Mouse (Mus musculus): Measurements from ENCODE around the gene Mcat. TPM values are rescaled to one million over a fixed set of nuclear protein-coding genes. Genes with fewer than 3 reads are reported as not detected.

Gene Mcat
- polyA plus RNA-seq, 1 experiment from 2014 or later, result 35.9 TPM

DNA sequence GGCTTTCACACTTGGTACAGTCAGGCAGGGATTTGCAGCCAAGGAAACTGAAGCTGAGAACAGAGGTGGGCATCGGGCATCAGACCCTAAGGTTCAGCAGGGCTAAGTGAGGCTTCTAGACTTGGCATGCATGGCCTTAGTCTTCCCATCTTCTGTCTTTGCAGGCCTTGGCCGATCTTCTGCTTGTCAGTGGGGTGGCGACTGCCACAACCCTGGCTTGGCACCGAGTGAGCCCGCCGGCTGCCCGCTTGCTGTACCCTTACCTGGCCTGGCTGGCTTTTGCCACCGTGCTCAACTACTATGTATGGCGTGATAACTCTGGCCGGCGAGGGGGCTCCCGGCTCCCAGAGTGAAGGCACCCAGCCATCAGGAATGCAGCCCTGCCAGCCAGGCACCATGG is 10.0 kb upstream of the Mcat start:
- no peak overlapping the region for H3K9ac ChIP-seq (replicated peaks)
- H3K27ac ChIP-seq, result no peak overlapping the region
- no peaks in the 10 kb centered on the region for H3K27me3 ChIP-seq
- no peak overlapping the region for H3K4me2 ChIP-seq (replicated peaks)
- H3K9me3 ChIP-seq, result no peaks in the 10 kb centered on the region
- ATAC-seq, result no peak
- no peak overlapping the region for H3K4me3 ChIP-seq (replicated peaks)
- peaks cover 44% of the 10 kb centered on the region for H3K36me3 ChIP-seq
- 96% methylated on average over 12 of the region's 12 CpGs for WGBS
- no peaks in the 10 kb centered on the region for H3K4me1 ChIP-seq (replicated peaks)

DNA sequence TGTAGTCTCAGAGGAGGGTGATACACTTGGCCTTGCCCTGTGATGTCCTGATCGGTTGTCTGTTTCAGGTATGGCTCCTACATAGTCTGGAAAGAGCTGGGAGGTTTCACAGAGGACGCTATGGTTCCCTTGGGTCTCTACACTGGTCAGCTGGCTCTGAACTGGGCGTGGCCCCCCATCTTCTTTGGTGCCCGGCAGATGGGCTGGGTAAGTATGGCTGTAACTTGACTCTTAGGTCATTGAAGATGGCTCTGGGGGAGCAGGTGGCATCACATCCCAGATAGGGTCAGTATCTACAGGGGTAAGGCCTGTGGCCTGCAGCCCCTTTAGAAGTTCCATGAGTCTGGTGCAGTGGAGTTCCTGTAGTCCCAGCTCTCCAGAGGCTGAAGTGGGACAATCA is 8.5 kb upstream of the Mcat start:
- Histone ChIP-seq H3K27me3 (no peaks in the 10 kb centered on the region), H3K4me1 (replicated peaks) (no peaks in the 10 kb centered on the region), H3K4me2 (replicated peaks) (no peak overlapping the region), H3K9ac (replicated peaks) (no peak overlapping the region), H3K27ac (no peak overlapping the region), H3K36me3 (peaks cover 29% of the 10 kb centered on the region), H3K4me3 (replicated peaks) (no peak overlapping the region), H3K9me3 (no peaks in the 10 kb centered on the region)
- WGBS, result 89% methylated on average over 4 of the region's 4 CpGs
- peak; percentile 22; the same call in 1 of the 2 replicates for ATAC-seq

GRCm38 (mm10) chr15:83571636-83572035 is 8.0 kb upstream of the Mcat start:
- 93% methylated on average over 5 of the region's 5 CpGs for WGBS
- Histone ChIP-seq H3K9me3 (no peaks in the 10 kb centered on the region), H3K9ac (replicated peaks) (no peak overlapping the region), H3K4me2 (replicated peaks) (no peak overlapping the region), H3K27me3 (no peaks in the 10 kb centered on the region), H3K27ac (no peak overlapping the region), H3K36me3 (peaks cover 24% of the 10 kb centered on the region), H3K4me3 (replicated peaks) (no peak overlapping the region), H3K4me1 (replicated peaks) (no peaks in the 10 kb centered on the region)
- ATAC-seq, result no peak

DNA sequence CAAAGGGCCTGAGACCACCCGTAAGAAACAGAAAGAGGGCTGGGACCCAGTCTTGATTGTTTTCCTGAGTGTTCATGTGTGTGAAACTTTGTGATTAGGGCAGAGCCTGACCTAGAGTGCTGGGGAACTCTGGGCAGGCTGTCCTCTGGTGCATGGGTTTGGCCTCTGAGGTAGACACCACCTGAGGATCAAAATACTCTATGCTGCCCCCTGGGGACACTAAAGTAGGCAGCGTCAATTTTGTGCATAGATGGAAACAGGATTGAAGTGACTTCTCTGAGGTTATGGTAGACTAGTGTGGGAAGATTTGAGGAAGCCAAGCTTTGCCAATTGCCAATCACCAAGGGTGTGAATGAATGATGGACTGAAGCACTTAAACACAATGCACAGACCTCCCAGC is 7.1 kb upstream of the Mcat start:
- Histone ChIP-seq H3K9me3 (no peaks in the 10 kb centered on the region), H3K4me2 (replicated peaks) (no peak overlapping the region), H3K4me3 (replicated peaks) (no peak overlapping the region), H3K36me3 (peaks cover 14% of the 10 kb centered on the region), H3K27ac (no peak overlapping the region), H3K9ac (replicated peaks) (no peak overlapping the region), H3K4me1 (replicated peaks) (no peaks in the 10 kb centered on the region), H3K27me3 (no peaks in the 10 kb centered on the region)
- 68% methylated on average over 2 of the region's 2 CpGs for WGBS
- no peak for ATAC-seq

GRCm38 (mm10) chr15:83569682-83570081 is 6.1 kb upstream of the Mcat start:
- 57% methylated on average over 11 of the region's 11 CpGs for WGBS
- Histone ChIP-seq H3K4me3 (replicated peaks) (no peak overlapping the region), H3K4me1 (replicated peaks) (no peaks in the 10 kb centered on the region), H3K4me2 (replicated peaks) (no peak overlapping the region), H3K27me3 (peaks cover 8% of the 10 kb centered on the region; the same call in 1 of the 2 replicates), H3K36me3 (peaks cover 4% of the 10 kb centered on the region), H3K9me3 (no peaks in the 10 kb centered on the region), H3K27ac (no peak overlapping the region), H3K9ac (replicated peaks) (no peak overlapping the region)
- no peak for ATAC-seq

GRCm38 (mm10) chr15:83568544-83568943 is 5.0 kb upstream of the Mcat start:
- no peak overlapping the region for H3K27ac ChIP-seq
- ATAC-seq, result no peak
- WGBS, result 91% methylated on average over 5 of the region's 5 CpGs
- no peaks in the 10 kb centered on the region for H3K36me3 ChIP-seq
- H3K4me2 ChIP-seq (replicated peaks), result no peak overlapping the region
- H3K9me3 ChIP-seq, result no peaks in the 10 kb centered on the region
- peaks cover 18% of the 10 kb centered on the region; the same call in 1 of the 2 replicates for H3K27me3 ChIP-seq
- H3K9ac ChIP-seq (replicated peaks), result no peak overlapping the region
- H3K4me1 ChIP-seq (replicated peaks), result peaks cover 11% of the 10 kb centered on the region
- H3K4me3 ChIP-seq (replicated peaks), result no peak overlapping the region

DNA sequence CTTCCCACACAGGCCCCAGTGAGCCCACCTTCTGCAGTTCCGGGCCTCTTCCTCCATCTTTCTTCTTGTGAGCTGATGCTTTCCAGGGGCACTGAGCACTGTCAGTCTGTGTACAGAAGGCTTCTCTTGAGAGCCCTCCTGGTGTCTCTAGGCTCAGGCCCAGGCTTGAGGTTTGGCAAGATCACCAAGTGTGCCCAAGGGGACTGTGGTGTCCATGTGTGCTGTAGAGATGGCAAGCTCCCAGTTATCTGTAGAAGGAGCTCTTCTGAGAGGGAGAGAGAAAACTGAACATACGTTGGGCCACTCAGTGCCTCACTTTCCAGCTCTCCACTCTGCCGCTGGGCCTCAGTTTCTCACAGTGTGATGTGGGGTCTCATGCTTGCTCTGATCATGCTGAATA is 4.1 kb upstream of the Mcat start:
- Histone ChIP-seq H3K4me3 (replicated peaks) (no peak overlapping the region), H3K9me3 (no peaks in the 10 kb centered on the region), H3K4me2 (replicated peaks) (no peak overlapping the region), H3K27me3 (peaks cover 26% of the 10 kb centered on the region), H3K36me3 (no peaks in the 10 kb centered on the region), H3K4me1 (replicated peaks) (peaks cover 19% of the 10 kb centered on the region), H3K9ac (replicated peaks) (no peak overlapping the region), H3K27ac (no peak overlapping the region)
- 86% methylated on average over 3 of the region's 3 CpGs for WGBS
- ATAC-seq, result no peak

- H3K9ac ChIP-seq (replicated peaks), result no peak overlapping the region
- H3K4me2 ChIP-seq (replicated peaks), result no peak overlapping the region
- peaks cover 21% of the 10 kb centered on the region for H3K4me1 ChIP-seq (replicated peaks)
- H3K4me3 ChIP-seq (replicated peaks), result no peak overlapping the region
- H3K9me3 ChIP-seq, result no peaks in the 10 kb centered on the region
- 76% methylated on average over 5 of the region's 5 CpGs for WGBS
- H3K27ac ChIP-seq, result no peak overlapping the region
- H3K36me3 ChIP-seq, result no peaks in the 10 kb centered on the region
- no peak for ATAC-seq
- peaks cover 34% of the 10 kb centered on the region for H3K27me3 ChIP-seq
Observed at GRCm38 (mm10) chr15:83566006-83566405, 2.4 kb upstream of the Mcat start.

GRCm38 (mm10) chr15:83565434-83565833 is 1.8 kb upstream of the Mcat start:
- Histone ChIP-seq H3K4me3 (replicated peaks) (no peak overlapping the region), H3K36me3 (no peaks in the 10 kb centered on the region), H3K27me3 (peaks cover 34% of the 10 kb centered on the region), H3K4me1 (replicated peaks) (peaks cover 21% of the 10 kb centered on the region), H3K9ac (replicated peaks) (no peak overlapping the region), H3K4me2 (replicated peaks) (no peak overlapping the region), H3K27ac (no peak overlapping the region), H3K9me3 (no peaks in the 10 kb centered on the region)
- 88% methylated on average over 3 of the region's 3 CpGs for WGBS
- ATAC-seq, result no peak

DNA sequence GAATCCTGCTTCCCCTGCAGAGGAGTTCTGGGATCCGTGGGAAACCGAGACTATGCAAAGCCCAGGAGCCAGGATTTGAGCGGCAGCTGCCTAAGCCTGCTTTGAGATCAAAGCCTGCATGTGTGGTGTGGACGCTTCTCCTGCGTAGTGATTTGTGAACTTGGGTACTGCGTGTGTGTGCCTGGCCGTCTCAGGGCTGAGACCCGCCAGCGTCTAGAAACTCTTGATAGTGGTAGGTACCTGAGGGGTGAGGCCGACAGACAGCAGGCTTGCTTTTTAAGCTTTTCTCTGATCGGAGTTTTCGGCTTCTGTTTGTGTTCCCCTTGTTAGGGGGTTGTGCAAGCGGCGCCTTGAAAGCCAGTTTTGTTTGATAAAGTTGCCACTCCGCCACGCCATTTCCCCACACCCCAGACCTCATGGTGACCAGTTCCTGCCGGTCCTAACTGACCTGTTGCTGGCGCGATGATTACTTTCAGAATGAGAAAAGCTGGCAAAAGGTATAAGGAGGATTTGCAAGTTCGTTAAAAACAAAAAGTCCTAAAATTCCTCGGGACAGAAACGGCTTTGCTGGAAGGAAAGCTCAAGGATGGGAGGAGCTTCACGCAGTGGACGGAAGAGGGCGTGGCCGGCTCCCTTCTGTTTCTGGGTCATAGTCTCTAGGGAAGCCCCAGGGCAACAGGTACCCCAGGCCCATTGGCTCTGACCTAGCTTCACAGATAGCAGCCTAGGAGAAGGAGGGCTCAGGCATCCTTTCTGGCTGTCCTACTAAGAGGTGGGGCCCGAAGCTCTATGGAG is 467 bp upstream of the Mcat start:
- ATAC-seq, result peak; percentile 40
- Histone ChIP-seq H3K4me2 (replicated peaks) (peak overlapping the region; percentile 73), H3K4me3 (replicated peaks) (peak overlapping the region; percentile 37), H3K4me1 (replicated peaks) (peaks cover 21% of the 10 kb centered on the region), H3K9ac (replicated peaks) (peak overlapping the region; percentile 54), H3K36me3 (no peaks in the 10 kb centered on the region), H3K9me3 (no peaks in the 10 kb centered on the region), H3K27me3 (peaks cover 34% of the 10 kb centered on the region), H3K27ac (no peak overlapping the region)
- WGBS, result 2% methylated on average over 27 of the region's 27 CpGs

GRCm38 (mm10) chr15:83562626-83563270 is 839 bp downstream of the Mcat start:
- WGBS, result 30% methylated on average over 15 of the region's 15 CpGs
- Histone ChIP-seq H3K27ac (no peak overlapping the region), H3K4me2 (replicated peaks) (peak overlapping the region; percentile 73), H3K4me1 (replicated peaks) (peaks cover 21% of the 10 kb centered on the region), H3K4me3 (replicated peaks) (no peak overlapping the region; the same call in 1 of the 2 replicates), H3K27me3 (peaks cover 34% of the 10 kb centered on the region), H3K9me3 (no peaks in the 10 kb centered on the region), H3K9ac (replicated peaks) (no peak overlapping the region), H3K36me3 (no peaks in the 10 kb centered on the region)
- ATAC-seq, result peak; percentile 43; the same call in 1 of the 2 replicates

DNA sequence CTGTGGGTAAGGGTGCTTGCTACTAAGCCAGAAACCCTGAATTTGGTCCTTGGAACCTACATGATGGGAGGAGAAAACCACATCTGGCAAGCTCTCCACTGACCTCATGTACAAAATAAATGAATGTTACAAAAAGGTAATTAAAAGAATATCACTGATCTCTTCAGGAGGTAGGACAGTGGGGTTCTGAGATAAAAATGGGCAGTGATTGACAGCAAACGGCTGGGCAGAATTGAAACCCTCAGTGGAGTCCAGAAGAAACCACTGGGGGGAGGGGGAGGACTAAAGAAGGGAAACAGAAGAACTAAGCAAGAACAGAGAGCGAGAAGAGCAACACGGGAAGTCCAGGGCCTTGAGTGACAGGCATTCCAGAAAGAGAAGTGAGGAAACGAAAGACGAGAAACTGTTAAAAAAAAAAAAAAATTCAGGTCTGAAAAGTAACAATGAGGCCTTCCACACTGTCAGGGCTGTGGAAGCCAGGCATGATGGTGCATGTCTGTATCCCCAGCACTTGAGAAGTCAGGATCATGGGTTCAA is 2.6 kb downstream of the Mcat start:
- Histone ChIP-seq H3K27me3 (peaks cover 34% of the 10 kb centered on the region), H3K36me3 (no peaks in the 10 kb centered on the region), H3K4me2 (replicated peaks) (no peak overlapping the region), H3K9ac (replicated peaks) (no peak overlapping the region), H3K27ac (no peak overlapping the region), H3K9me3 (no peaks in the 10 kb centered on the region), H3K4me1 (replicated peaks) (peaks cover 23% of the 10 kb centered on the region), H3K4me3 (replicated peaks) (no peak overlapping the region)
- ATAC-seq, result no peak
- 58% methylated on average over 5 of the region's 5 CpGs for WGBS
